13 mouse cellular contexts compared by ENCODE assay signal in the genomic region with DNA sequence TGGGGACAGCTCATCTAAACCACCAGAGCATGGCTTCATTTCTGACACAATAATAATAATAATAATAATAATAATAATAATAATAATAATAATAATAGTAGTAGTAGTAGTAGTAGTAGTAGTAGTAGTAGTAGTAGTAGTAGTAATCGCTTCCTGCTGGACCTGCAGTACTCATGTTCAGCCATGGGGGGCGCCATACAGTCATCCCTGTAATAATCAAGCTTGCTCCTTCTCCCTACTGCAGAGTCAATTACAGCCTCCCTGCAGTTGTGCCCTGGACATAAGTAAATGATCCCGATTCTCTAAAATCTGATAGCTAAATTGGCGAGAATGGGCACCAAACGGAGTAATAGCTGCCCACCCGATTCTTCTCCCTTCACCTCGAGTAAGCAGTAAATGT.
DNase-seq lines count a peak whose midpoint lies in the region; ATAC-seq and TF ChIP-seq lines count a peak whose summit lies in the region.
"Had no signal": no experiment of that assay in that cellular context is flagged by ENCODE, and none has a peak within 500 bp of the region (broad histone marks: within the 10 kb centered on the region; RNA-seq: fewer than 3 reads in every experiment).

No protein-coding gene starts in this region.

- H3K36me3 ChIP-seq in kidney, postnatal 0 days (ENCODE audit: insufficient read depth, low read length): no peaks in the 10 kb centered on the region
- no peaks in the 10 kb centered on the region for H3K36me3 ChIP-seq in E14TG2a.4 (ENCODE audit: insufficient read depth, low read length)
- no peaks in the 10 kb centered on the region for H3K36me3 ChIP-seq in intestine, embryonic 15.5 days
- H3K36me3 ChIP-seq: limb, embryonic 10.5 days; neural tube, embryonic 12.5 days had no signal

- H3K4me2 ChIP-seq in kidney, postnatal 0 days (ENCODE audit: low read length): no peak overlapping the region
- no peak overlapping the region for H3K4me2 ChIP-seq in intestine, embryonic 15.5 days (replicated peaks)
- H3K4me2 ChIP-seq: neural tube, embryonic 12.5 days had no signal

- no peaks in the 10 kb centered on the region for H3K9me3 ChIP-seq in kidney, postnatal 0 days (replicated peaks; ENCODE audit: low read length)
- H3K9me3 ChIP-seq in E14TG2a.4 (ENCODE audit: low read length): no peaks in the 10 kb centered on the region
- H3K9me3 ChIP-seq in intestine, embryonic 15.5 days: no peaks in the 10 kb centered on the region
- H3K9me3 ChIP-seq: limb, embryonic 10.5 days; neural tube, embryonic 12.5 days had no signal

- no peaks in the 10 kb centered on the region for H3K27me3 ChIP-seq in kidney, postnatal 0 days (ENCODE audit: insufficient read depth, low read length)
- H3K27me3 ChIP-seq in E14TG2a.4 (ENCODE audit: insufficient read depth, low read length): peaks cover 7% of the 10 kb centered on the region; the same call in 1 of the 2 replicates
- no peaks in the 10 kb centered on the region for H3K27me3 ChIP-seq in intestine, embryonic 15.5 days (replicated peaks)
- H3K27me3 ChIP-seq: neural tube, embryonic 12.5 days had no signal

- no peak for DNase-seq in kidney, postnatal 0 days (ENCODE audit: low spot score)
- no peak for DNase-seq in kidney, adult 9 months
- peak; percentile 36 for DNase-seq in ZHBTc4 (ENCODE audit: low read depth, low spot score)
- DNase-seq in kidney, postnatal 10 days: no peak
- DNase-seq in heart, postnatal 10 days: no peak
- DNase-seq: gastrocnemius, postnatal 14 days; kidney, postnatal 25 days had no signal

- H3K4me3 ChIP-seq in kidney, postnatal 0 days (replicated peaks; ENCODE audit: low read depth, low read length): no peak overlapping the region
- H3K4me3 ChIP-seq in E14TG2a.4 (replicated peaks; ENCODE audit: low read length): no peak overlapping the region
- no peak overlapping the region for H3K4me3 ChIP-seq in intestine, embryonic 15.5 days (replicated peaks)
- H3K4me3 ChIP-seq: limb, embryonic 10.5 days; neural tube, embryonic 12.5 days had no signal

- no peak overlapping the region for H3K27ac ChIP-seq in kidney, postnatal 0 days
- no peak overlapping the region for H3K27ac ChIP-seq in intestine, embryonic 15.5 days
- H3K27ac ChIP-seq: limb, embryonic 10.5 days; macrophage; neural tube, embryonic 12.5 days had no signal

- H3K4me1 ChIP-seq in kidney, postnatal 0 days (replicated peaks; ENCODE audit: insufficient read depth, low read length): no peaks in the 10 kb centered on the region
- peaks cover 25% of the 10 kb centered on the region for H3K4me1 ChIP-seq in E14TG2a.4 (replicated peaks; ENCODE audit: low read depth, low read length)
- peaks cover 2% of the 10 kb centered on the region; the same call in 1 of the 2 replicates for H3K4me1 ChIP-seq in intestine, embryonic 15.5 days (replicated peaks)
- H3K4me1 ChIP-seq: neural tube, embryonic 12.5 days had no signal

- peak; percentile 40; the same call in 1 of the 2 replicates for TF ChIP-seq CTCF in kidney, postnatal 0 days (IDR thresholded peaks at IDR 0.05; ENCODE audit: low read depth)
- peak; percentile 57 for TF ChIP-seq CTCF in E14TG2a.4 (conservative IDR thresholded peaks at IDR 0.05; ENCODE audit: low read length)

- intact Hi-C loops in heart, postnatal 10 days (cut with DNase I): no loop called here

- no peak overlapping the region for H3K9ac ChIP-seq in kidney, postnatal 0 days (ENCODE audit: low read depth, low read length)
- no peak overlapping the region for H3K9ac ChIP-seq in intestine, embryonic 15.5 days
- H3K9ac ChIP-seq: neural tube, embryonic 12.5 days had no signal

- no peak for ATAC-seq in kidney, postnatal 0 days (replicated peaks; ENCODE audit: low FRiP score, low read depth)
- 0 out of 2 replicates have a peak, but pooled peaks have one; percentile 50 for ATAC-seq in megakaryocyte-erythroid progenitor cell, adult 5-6 weeks (replicated peaks; ENCODE audit: low FRiP score, low TSS enrichment, poor library complexity, severe bottlenecking)
- ATAC-seq in intestine, embryonic 15.5 days: no peak

- WGBS in kidney, postnatal 0 days: 81% methylated on average over 7 of the region's 7 CpGs
- WGBS in intestine, embryonic 15.5 days: 81% methylated on average over 7 of the region's 7 CpGs
